Mouse (Mus musculus) neural tube, embryonic 15.5 days (tissue): ENCODE results near the gene Gabrb2. TPM values are rescaled to one million over a fixed set of nuclear protein-coding genes. Genes with fewer than 3 reads are reported as not detected.

ENCODE experiments used
- ATAC-seq: fragments of 200-750 bp; cut with Nextera tagmentation; 2 replicates; pipeline ENCODE4 v1.8.0; 2017; ENCODE audit warnings: mild to moderate bottlenecking, moderate TSS enrichment, moderate library complexity; ENCODE audit not compliant: low FRiP score
- H3K27ac ChIP-seq: fragments of 300-500 bp; sonication (generic); replicated peaks from 2 replicates; pipeline ENCODE4 v1.5.1; 2015; ENCODE audit warnings: mild to moderate bottlenecking, inconsistent platforms
- H3K27me3 ChIP-seq: fragments of 300-500 bp; sonication (generic); replicated peaks from 2 replicates; pipeline ENCODE4 v1.6.1; 2015; ENCODE audit warnings: inconsistent platforms
- H3K36me3 ChIP-seq: fragments of 300-500 bp; sonication (generic); 2 replicates; pipeline ENCODE4 v1.6.1; 2015; ENCODE audit warnings: inconsistent platforms
- H3K4me1 ChIP-seq: fragments of 300-500 bp; sonication (generic); 2 replicates; pipeline ENCODE4 v1.6.1; 2015; ENCODE audit warnings: inconsistent platforms
- H3K4me2 ChIP-seq: fragments of 300-500 bp; sonication (generic); 2 replicates; pipeline ENCODE4 v1.6.1; 2015; ENCODE audit warnings: inconsistent platforms, mild to moderate bottlenecking, moderate library complexity
- H3K4me3 ChIP-seq: fragments of 300-500 bp; sonication (generic); replicated peaks from 2 replicates; pipeline ENCODE4 v1.5.1; 2015; ENCODE audit warnings: mild to moderate bottlenecking, inconsistent platforms
- H3K9ac ChIP-seq: fragments of 300-500 bp; sonication (generic); replicated peaks from 2 replicates; pipeline ENCODE4 v1.6.1; 2015; ENCODE audit warnings: mild to moderate bottlenecking, inconsistent platforms
- H3K9me3 ChIP-seq: fragments of 300-500 bp; sonication (generic); replicated peaks from 2 replicates; pipeline ENCODE4 v1.6.1; 2016; ENCODE audit warnings: inconsistent platforms
- WGBS: fragments of 180-500 bp; shearing (Covaris S2); methylation state at CpG from one replicate; pipeline ENCODE4 v1.1.7; 2015; ENCODE audit warnings: mixed read lengths; 5-methylcytosine and 5-hydroxymethylcytosine counted together
- polyA plus RNA-seq: library from polyadenylated mRNA; unstranded; fragments of >200 nt; fragmentation: Nextera tagmentation; extraction: Ambion mirVana; gene quantifications from 2 replicates; pipeline ENCODE4 v1.2.1, GENCODE M21; 2015

Gabrb2 gene
- polyA plus RNA-seq: 10.7 and 15.3 TPM in 2 replicates

GRCm38 (mm10) chr11:42418996-42419782, at the start of gene Gabrb2:
Gene Gabrb2 (plus strand): TSS chr11:42419757.
- H3K36me3 ChIP-seq: no peaks in the 10 kb centered on the region
- no peaks in the 10 kb centered on the region for H3K27me3 ChIP-seq
- H3K9me3 ChIP-seq: no peaks in the 10 kb centered on the region
- H3K4me1 ChIP-seq: peaks cover 20% of the 10 kb centered on the region
- H3K4me3 ChIP-seq: peak within 1 kb of the TSS; percentile 66
- ATAC-seq: peak; percentile 25
- peak within 1 kb of the TSS; percentile 84 for H3K4me2 ChIP-seq
- peak within 1 kb of the TSS; percentile 76 for H3K9ac ChIP-seq
- WGBS: 26% methylated on average over 19 of the region's 20 CpGs
- H3K27ac ChIP-seq: peak within 1 kb of the TSS; percentile 82

- no peak overlapping the region for H3K4me3 ChIP-seq
- H3K9ac ChIP-seq: no peak overlapping the region
- ATAC-seq: no peak
- H3K4me2 ChIP-seq: no peak overlapping the region
- no peaks in the 10 kb centered on the region for H3K36me3 ChIP-seq
- H3K27me3 ChIP-seq: no peaks in the 10 kb centered on the region
- 79% methylated on average over 2 of the region's 2 CpGs for WGBS
- no peak overlapping the region for H3K27ac ChIP-seq
- H3K9me3 ChIP-seq: no peaks in the 10 kb centered on the region
- H3K4me1 ChIP-seq: no peaks in the 10 kb centered on the region
Observed at GRCm38 (mm10) chr11:42378983-42379382, 40.6 kb upstream of the Gabrb2 start.

GRCm38 (mm10) chr11:42386486-42386885, 33.1 kb upstream of the Gabrb2 start:
- H3K27me3 ChIP-seq: no peaks in the 10 kb centered on the region
- no peak for ATAC-seq
- H3K9me3 ChIP-seq: no peaks in the 10 kb centered on the region
- no peak overlapping the region for H3K4me2 ChIP-seq
- no peaks in the 10 kb centered on the region for H3K36me3 ChIP-seq
- no peaks in the 10 kb centered on the region for H3K4me1 ChIP-seq
- no peak overlapping the region for H3K9ac ChIP-seq
- H3K27ac ChIP-seq: no peak overlapping the region
- 86% methylated on average over 4 of the region's 4 CpGs for WGBS
- no peak overlapping the region for H3K4me3 ChIP-seq

GRCm38 (mm10) chr11:42390682-42391290, 28.8 kb upstream of the Gabrb2 start:
- Histone ChIP-seq H3K9me3 (no peaks in the 10 kb centered on the region), H3K4me1 (no peaks in the 10 kb centered on the region), H3K27me3 (no peaks in the 10 kb centered on the region), H3K36me3 (no peaks in the 10 kb centered on the region), H3K27ac (no peak overlapping the region), H3K4me3 (no peak overlapping the region), H3K9ac (no peak overlapping the region), H3K4me2 (no peak overlapping the region)
- WGBS: 73% methylated on average over 3 of the region's 3 CpGs
- no peak for ATAC-seq

GRCm38 (mm10) chr11:42393451-42393850, 26.1 kb upstream of the Gabrb2 start:
- Histone ChIP-seq H3K27me3 (no peaks in the 10 kb centered on the region), H3K27ac (no peak overlapping the region), H3K9me3 (no peaks in the 10 kb centered on the region), H3K4me2 (no peak overlapping the region), H3K9ac (no peak overlapping the region), H3K4me3 (no peak overlapping the region), H3K4me1 (no peaks in the 10 kb centered on the region), H3K36me3 (no peaks in the 10 kb centered on the region)
- ATAC-seq: no peak
- WGBS: 87% methylated on average over 4 of the region's 4 CpGs

- H3K4me3 ChIP-seq: peak overlapping the region; percentile 66
- H3K4me1 ChIP-seq: peaks cover 20% of the 10 kb centered on the region
- ATAC-seq: peak; percentile 87
- peak overlapping the region; percentile 82 for H3K27ac ChIP-seq
- peak overlapping the region; percentile 76 for H3K9ac ChIP-seq
- H3K36me3 ChIP-seq: no peaks in the 10 kb centered on the region
- peak overlapping the region; percentile 84 for H3K4me2 ChIP-seq
- WGBS: 1% methylated on average over 21 of the region's 40 CpGs
- H3K9me3 ChIP-seq: no peaks in the 10 kb centered on the region
- H3K27me3 ChIP-seq: no peaks in the 10 kb centered on the region
Observed at GRCm38 (mm10) chr11:42419791-42420633, 455 bp downstream of the Gabrb2 start.

- H3K27ac ChIP-seq: peak overlapping the region; percentile 82
- H3K4me3 ChIP-seq: peak overlapping the region; percentile 66
- peak overlapping the region; percentile 76 for H3K9ac ChIP-seq
- peaks cover 20% of the 10 kb centered on the region for H3K4me1 ChIP-seq
- under 1% methylated on average over 21 of the region's 21 CpGs for WGBS
- H3K27me3 ChIP-seq: no peaks in the 10 kb centered on the region
- peak overlapping the region; percentile 84 for H3K4me2 ChIP-seq
- no peaks in the 10 kb centered on the region for H3K9me3 ChIP-seq
- peak; percentile 65 for ATAC-seq
- H3K36me3 ChIP-seq: no peaks in the 10 kb centered on the region
Observed at GRCm38 (mm10) chr11:42420634-42421470, 1.3 kb downstream of the Gabrb2 start.

- peaks cover 20% of the 10 kb centered on the region for H3K4me1 ChIP-seq
- no peaks in the 10 kb centered on the region for H3K36me3 ChIP-seq
- ATAC-seq: no peak
- no peak overlapping the region for H3K4me3 ChIP-seq
- H3K27ac ChIP-seq: no peak overlapping the region
- H3K9ac ChIP-seq: no peak overlapping the region
- no peaks in the 10 kb centered on the region for H3K27me3 ChIP-seq
- 2% methylated on average over 3 of the region's 3 CpGs for WGBS
- H3K4me2 ChIP-seq: peak overlapping the region; percentile 84
- no peaks in the 10 kb centered on the region for H3K9me3 ChIP-seq
Observed at GRCm38 (mm10) chr11:42423231-42423630, 3.7 kb downstream of the Gabrb2 start.

GRCm38 (mm10) chr11:42431495-42431894, 11.9 kb downstream of the Gabrb2 start:
- no peak for ATAC-seq
- Histone ChIP-seq H3K27ac (no peak overlapping the region), H3K4me3 (no peak overlapping the region), H3K27me3 (no peaks in the 10 kb centered on the region), H3K36me3 (no peaks in the 10 kb centered on the region), H3K4me1 (no peaks in the 10 kb centered on the region), H3K9me3 (no peaks in the 10 kb centered on the region), H3K9ac (no peak overlapping the region), H3K4me2 (no peak overlapping the region)

GRCm38 (mm10) chr11:42438978-42439377, 19.4 kb downstream of the Gabrb2 start:
- Histone ChIP-seq H3K27me3 (no peaks in the 10 kb centered on the region), H3K4me1 (no peaks in the 10 kb centered on the region), H3K36me3 (no peaks in the 10 kb centered on the region), H3K9ac (no peak overlapping the region), H3K9me3 (no peaks in the 10 kb centered on the region), H3K27ac (no peak overlapping the region), H3K4me2 (no peak overlapping the region), H3K4me3 (no peak overlapping the region)
- 76% methylated on average over 2 of the region's 2 CpGs for WGBS
- no peak for ATAC-seq

- Histone ChIP-seq H3K27ac (no peak overlapping the region), H3K9ac (no peak overlapping the region), H3K36me3 (no peaks in the 10 kb centered on the region), H3K4me2 (no peak overlapping the region), H3K27me3 (no peaks in the 10 kb centered on the region), H3K4me3 (no peak overlapping the region), H3K9me3 (no peaks in the 10 kb centered on the region), H3K4me1 (no peaks in the 10 kb centered on the region)
- no peak for ATAC-seq
Observed at GRCm38 (mm10) chr11:42443641-42444040, 24.1 kb downstream of the Gabrb2 start.
